Mouse (Mus musculus): ENCODE results near the gene Madcam1. TPM values are rescaled to one million over a fixed set of nuclear protein-coding genes. Genes with fewer than 3 reads are reported as not detected.
"Not testable (repeated sequence)": the region's sequence is repeated elsewhere in the genome, so short reads cannot be mapped to it uniquely, and the experiment has no call there.

Madcam1 gene
- total RNA-seq, 2 experiments from 2014 or later: not detected

- peak in 1 of 2 experiments; percentile 20 for DNase-seq (ENCODE audit: low spot score in 2 of 2)
Observed at GRCm38 (mm10) chr10:79687513-79687912, 23.2 kb downstream of the Madcam1 start.

DNA sequence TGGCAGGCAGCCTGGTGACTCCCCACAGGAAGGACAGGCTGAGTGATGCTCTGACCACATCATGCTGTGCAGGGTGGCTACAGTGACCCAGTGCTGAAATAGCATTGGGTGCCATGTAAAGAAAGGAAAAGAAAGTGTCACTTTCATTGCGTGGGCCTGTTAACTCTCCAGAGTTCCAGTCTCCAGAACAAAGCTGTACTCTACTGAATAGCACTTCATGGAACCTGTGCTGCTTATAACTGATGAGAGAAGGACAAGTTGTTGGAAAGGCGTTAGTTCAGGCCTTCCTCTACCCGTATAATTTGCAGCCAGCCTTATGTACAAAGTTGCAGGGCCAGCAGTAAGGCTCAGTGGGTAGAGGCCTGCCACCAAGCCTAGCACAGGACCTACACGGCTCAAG, 24.4 kb downstream of the Madcam1 start, which contains the start of gene Gzmm:
Gene Gzmm (plus strand): TSS at position 301 of the 400 bp plus-strand sequence.
- DNase-seq (ENCODE audit: low spot score in 2 of 2): no peak

- DNase-seq (ENCODE audit: low spot score in 2 of 2): no peak
Observed at GRCm38 (mm10) chr10:79689178-79689577, 24.8 kb downstream of the Madcam1 start.

DNA sequence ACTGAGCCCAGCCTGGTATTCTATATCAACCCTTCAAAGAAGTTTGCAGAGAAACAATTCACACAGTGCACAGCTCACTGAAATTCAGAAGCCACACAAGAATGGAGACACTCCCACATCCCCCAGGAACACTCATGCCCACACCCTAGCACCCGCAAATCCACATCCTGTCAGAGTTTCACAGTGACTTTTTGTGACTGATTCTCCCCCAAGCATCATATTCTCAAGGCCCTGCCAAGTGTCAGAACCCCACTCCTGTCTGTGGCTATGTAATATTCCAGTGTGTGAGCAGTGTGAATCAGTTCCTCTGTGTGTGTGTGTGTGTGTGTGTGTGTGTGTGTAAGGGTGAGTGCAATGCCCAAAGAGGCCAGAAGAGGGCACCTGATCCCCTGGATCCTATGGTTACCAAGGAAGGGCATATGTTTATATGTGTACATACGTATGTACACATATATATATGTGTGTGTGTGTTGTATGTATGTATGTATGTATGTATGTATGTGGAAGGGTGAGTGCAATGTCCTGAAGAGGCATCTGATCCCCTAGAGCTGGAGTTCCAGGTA, 27.7 kb downstream of the Madcam1 start:
- DNase-seq (ENCODE audit: low spot score in 2 of 2): no peak

- peak in 1 of 2 experiments; percentile 20 for DNase-seq (ENCODE audit: low spot score in 2 of 2)
Observed at GRCm38 (mm10) chr10:79693580-79694378, 29.4 kb downstream of the Madcam1 start.

DNA sequence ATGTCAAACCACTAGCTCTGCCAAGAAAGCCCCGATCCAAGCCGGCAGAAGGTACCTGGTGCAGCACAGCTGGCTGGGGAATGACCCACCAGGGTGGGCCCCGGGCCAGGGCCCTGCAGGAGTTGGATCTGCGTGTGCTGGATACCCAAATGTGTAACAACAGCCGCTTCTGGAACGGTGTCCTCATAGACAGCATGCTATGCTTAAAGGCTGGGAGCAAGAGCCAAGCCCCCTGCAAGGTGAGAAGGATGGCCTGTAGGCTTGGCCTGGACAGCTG, 30.0 kb downstream of the Madcam1 start:
- no peak for DNase-seq (ENCODE audit: low spot score in 2 of 2)

GRCm38 (mm10) chr10:79695231-79696128, 31.1 kb downstream of the Madcam1 start:
- peak; percentile 69 to 78 for DNase-seq (ENCODE audit: low spot score in 2 of 2)

DNA sequence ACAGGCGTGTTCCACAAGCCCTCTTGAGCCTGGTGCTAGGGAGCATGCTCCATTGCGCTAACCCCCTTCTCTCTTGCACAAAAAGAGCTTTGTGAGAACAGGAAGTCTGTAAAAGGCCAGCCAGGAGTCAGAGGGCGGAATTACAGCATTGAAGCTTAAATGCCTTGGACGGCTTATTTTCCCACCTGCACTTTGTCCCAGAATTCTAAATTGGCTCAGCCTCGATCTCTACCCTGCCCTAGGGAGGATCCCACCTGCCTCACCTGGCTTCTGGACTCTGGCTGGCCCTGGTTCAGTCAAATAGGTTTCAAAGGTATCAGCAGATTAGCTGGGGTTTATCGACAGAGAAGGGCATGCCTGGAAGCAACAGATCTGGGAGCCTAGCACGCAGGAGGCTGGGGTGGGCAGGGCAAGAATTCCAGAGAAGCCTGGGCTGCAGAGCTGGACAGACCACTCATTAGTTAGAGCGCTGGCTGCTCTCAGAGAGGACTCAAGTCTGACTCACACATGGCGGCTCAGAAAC, 31.8 kb downstream of the Madcam1 start:
- DNase-seq (ENCODE audit: low spot score in 2 of 2): no peak

DNA sequence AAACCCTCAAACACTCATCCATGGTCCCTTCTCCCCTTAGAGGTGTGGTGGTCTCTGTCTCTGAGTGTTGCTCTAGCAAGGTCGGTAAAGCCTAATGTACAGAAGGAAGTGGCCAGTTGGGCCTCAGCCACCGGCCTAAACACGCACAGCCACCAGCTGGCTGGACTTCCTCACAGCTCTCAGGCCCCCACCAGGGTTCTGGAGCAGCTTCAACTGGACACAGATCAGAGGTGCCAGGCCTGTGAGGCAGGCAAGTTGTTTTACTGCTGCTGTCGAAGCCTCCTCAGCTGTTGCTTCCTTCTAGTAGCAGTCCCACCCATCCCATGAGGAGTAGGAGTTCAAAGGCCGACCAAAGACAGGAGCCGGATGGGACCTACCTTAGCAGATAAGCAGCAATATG, 33.6 kb downstream of the Madcam1 start:
- DNase-seq (ENCODE audit: low spot score in 2 of 2): no peak

- no peak for DNase-seq (ENCODE audit: low spot score in 2 of 2)
Observed at GRCm38 (mm10) chr10:79698459-79698858, 34.1 kb downstream of the Madcam1 start.

DNA sequence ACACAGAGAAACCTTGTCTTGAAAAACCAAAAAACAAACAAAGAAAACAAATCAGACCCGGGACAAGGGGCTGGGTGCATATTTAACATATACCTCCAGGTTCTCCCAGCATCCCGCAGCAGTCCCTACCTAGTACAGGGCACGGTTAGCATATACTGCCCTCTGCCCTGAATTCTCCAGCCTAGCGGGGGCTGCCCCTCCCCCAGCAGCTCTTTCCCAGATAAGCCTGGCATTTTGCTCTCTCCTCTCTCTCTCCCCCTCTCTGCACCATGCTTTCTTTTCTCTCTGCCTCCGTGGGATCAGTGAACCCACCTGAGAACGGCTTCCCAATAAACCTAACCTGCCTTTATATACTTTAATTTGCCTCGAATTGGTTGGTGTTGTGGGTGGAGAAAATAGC, 36.3 kb downstream of the Madcam1 start:
- DNase-seq (ENCODE audit: low spot score in 2 of 2): no peak

DNA sequence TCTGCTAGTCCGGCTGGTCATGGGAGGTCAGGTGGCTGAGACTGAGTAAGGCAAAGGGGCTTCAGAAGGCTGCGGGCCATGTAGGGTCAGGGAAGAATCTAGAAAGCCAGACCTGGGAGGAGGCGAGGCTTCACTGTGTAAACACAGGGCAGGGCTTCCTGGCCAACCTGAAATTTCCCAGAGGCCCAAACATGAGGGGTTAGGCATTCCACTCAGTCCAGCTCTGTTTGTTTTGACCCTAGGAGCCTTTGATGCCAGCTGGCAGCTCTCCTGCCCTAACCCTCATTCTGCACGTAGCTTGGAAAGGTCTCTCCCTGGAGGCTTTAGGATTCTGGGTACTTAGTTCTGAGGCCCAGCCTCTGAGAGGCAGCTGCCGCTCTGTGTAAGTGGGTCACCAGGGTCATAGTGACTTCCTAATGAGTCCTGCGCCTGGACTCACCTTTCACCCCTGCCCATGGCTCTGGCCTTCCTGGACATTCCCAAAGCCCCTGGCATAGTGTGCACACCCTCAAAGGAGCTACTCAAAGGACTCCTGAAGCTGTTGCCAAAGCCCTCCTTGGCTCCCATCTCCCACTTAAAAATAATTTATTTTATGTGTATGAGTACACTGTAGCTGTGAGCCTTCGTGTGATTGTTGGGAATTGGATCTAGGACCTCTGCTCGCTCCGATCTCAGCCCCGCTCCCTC, 37.2 kb downstream of the Madcam1 start:
- DNase-seq (ENCODE audit: low spot score in 2 of 2): no peak

GRCm38 (mm10) chr10:79702970-79703369, 38.6 kb downstream of the Madcam1 start:
- not testable (repeated sequence) for DNase-seq (ENCODE audit: low spot score in 2 of 2)

DNA sequence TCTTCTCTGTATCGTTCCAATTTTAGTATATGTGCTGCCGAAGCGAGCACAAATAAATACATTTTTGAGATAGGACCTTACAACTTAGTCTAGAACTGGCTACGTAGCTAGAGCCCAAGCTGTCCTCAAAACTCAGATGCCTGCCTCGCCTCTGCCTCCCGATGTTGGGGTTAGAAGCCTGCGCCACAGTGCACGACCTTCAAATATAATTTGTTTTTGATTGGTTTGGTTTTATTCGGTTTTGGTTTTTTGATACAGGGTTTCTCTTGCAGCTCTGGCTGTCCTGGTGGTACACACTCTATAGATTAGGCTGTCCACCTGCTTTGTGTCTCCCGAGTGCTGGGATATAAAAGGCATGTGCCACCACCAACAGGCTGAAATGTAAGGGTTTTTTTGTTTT, 39.2 kb downstream of the Madcam1 start:
- no peak for DNase-seq (ENCODE audit: low spot score in 2 of 2)

GRCm38 (mm10) chr10:79704065-79704969, 40.0 kb downstream of the Madcam1 start, which contains the start of gene Bsg:
Bsg (plus strand) TSS chr10:79704491.
- DNase-seq (ENCODE audit: low spot score in 2 of 2): peak; percentile 97

DNA sequence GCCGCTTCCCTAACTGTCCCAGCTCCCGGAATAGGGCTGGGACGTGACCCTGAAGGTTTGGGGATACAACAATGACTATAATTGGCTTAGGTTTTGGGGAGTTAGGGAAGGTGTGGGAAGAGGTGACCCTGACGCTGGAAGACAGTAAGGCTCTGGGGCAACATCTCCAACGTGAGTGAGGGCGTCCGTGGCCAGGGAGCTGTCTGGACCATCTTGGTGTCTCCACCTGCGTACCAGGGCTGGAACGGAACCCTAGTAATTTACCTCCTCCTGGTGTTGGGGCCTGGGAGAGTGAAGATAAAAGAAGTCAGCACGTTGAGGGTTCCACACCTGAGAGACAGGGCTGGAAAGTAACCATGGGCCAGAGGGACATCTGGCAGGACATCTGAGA, 40.6 kb downstream of the Madcam1 start:
- DNase-seq (ENCODE audit: low spot score in 2 of 2): no peak

DNA sequence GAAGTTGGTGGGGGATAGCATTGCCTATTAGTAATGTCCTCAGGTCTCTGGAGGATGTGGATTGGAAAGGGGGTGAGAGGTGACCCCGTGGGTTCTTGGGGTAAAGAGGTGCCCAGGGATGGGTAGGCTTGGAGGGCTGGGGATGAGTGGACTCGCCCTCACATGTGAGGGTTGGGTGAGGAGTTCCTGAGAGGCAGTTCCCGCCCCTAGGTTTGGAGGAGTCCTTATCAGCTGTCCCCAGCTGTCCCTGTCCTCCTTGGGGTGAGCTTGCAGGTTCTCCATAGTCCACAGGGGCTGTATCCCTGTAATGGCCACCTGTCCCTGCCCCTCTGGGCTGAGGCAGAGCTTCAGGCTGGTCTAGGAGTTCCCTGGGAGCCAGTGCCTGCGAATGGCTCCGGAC, 41.6 kb downstream of the Madcam1 start:
- DNase-seq (ENCODE audit: low spot score in 2 of 2): no peak

GRCm38 (mm10) chr10:79706406-79707094, 42.2 kb downstream of the Madcam1 start:
- no peak for DNase-seq (ENCODE audit: low spot score in 2 of 2)

GRCm38 (mm10) chr10:79707162-79707561, 42.8 kb downstream of the Madcam1 start:
- no peak for DNase-seq (ENCODE audit: low spot score in 2 of 2)

Data from adrenal gland, adult 18-20 months (tissue).